Mouse (Mus musculus): ENCODE measurements at regions not wholly inside any gene's neighbourhood (a gene's known extent, or its start where the extent isn't known, plus 50 kb on each side); places are given as distances from the start of the nearest gene placed in this dataset.

- peak in 1 of 2 experiments; percentile 6 for DNase-seq (ENCODE audit: low spot score in 2 of 2)
Measured at GRCm38 (mm10) chr9:26060834-26061233, 579.5 kb downstream of the Eepd1 start.

DNA sequence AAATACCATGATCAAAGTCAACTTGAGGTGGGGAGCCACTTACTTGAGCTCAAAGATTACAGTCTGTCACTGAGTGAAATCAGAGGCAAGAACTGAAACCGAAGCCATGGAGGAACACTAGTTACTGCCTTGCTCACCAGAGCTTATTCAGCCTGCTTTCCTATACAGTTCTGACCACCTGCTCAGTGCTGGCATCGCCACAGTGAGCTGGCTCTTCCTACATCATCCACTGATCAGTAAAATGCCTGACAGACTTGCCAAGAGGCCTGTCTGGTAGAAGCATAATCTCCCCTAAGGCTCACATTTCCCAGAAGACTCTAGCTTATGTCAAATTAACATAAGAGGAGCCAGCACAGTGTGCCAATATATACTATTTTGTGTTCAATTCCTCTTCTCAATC lies 595.7 kb downstream of the Eepd1 start:
- DNase-seq (ENCODE audit: low spot score in 2 of 2): no peak

GRCm38 (mm10) chr9:26086524-26086923 lies 605.2 kb downstream of the Eepd1 start:
- no peak for DNase-seq (ENCODE audit: low spot score in 2 of 2)

GRCm38 (mm10) chr9:26092061-26092687 lies 610.8 kb downstream of the Eepd1 start:
- no peak for DNase-seq (ENCODE audit: low spot score in 2 of 2)

- no peak for DNase-seq (ENCODE audit: low spot score in 2 of 2)
Measured at GRCm38 (mm10) chr9:26104136-26104535, 622.8 kb downstream of the Eepd1 start.

DNA sequence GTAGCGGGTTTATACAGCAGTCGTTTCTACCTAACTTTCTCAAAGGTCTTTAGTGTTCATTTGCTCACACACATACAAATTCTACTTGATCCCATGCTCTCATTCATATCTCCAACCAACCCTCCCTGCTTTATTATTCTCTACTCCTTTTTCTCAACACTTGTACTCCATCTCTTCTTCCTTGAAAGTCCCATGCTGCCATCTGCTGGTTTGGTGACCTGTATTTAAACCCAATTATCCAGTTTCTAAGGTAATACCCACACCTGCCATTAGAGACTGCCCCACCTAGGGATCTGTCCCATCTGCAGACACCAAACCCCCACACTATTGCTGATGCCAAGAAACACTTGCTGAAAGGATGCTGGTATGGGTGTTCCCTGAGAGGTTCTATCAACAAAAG lies 611.5 kb upstream of the B3gat1 start:
- peak; percentile 15 to 25 for DNase-seq (ENCODE audit: low spot score in 2 of 2)

- DNase-seq (ENCODE audit: low spot score in 2 of 2): no peak
Measured at GRCm38 (mm10) chr9:26134587-26134986, 598.9 kb upstream of the B3gat1 start.

All from left cerebral cortex, adult 18-20 months (tissue).